Mouse (Mus musculus) gastrocnemius, adult 2 months (tissue): Measurements from ENCODE around the gene Hoxb2. TPM values are rescaled to one million over a fixed set of nuclear protein-coding genes. Genes with fewer than 3 reads are reported as not detected.

ENCODE experiments used
- DNase-seq: peaks from one replicate; pipeline ENCODE4 v3.0.0; 2022
- H3K27ac ChIP-seq: fragments of 200-600 bp; 2 replicates; pipeline ENCODE4 v1.8.1; 2022; ENCODE audit warnings: mild to moderate bottlenecking
- H3K4me3 ChIP-seq: fragments of 200-600 bp; 2 replicates; pipeline ENCODE4 v1.8.1; 2022; ENCODE audit warnings: mild to moderate bottlenecking, moderate library complexity
- CTCF ChIP-seq: fragments of 200-600 bp; IDR thresholded peaks from 2 replicates; pipeline ENCODE4 v1.8.1; 2022; ENCODE audit warnings: antibody characterized with exemption, mild to moderate bottlenecking, moderate library complexity
- intact Hi-C: fragments of 180-260 bp; cut with DNase I; formaldehyde crosslinking; loops from one replicate; pipeline ENCODE4 v1.15.1; 2025
- total RNA-seq, 2 experiments: library from RNA; stranded (reverse); gene quantifications; 2 replicates each; pipeline ENCODE4 v1.2.3; 2021

Hoxb2 gene
- total RNA-seq, 2 experiments from 2014 or later, result 0.15 to 0.20 TPM

DNA sequence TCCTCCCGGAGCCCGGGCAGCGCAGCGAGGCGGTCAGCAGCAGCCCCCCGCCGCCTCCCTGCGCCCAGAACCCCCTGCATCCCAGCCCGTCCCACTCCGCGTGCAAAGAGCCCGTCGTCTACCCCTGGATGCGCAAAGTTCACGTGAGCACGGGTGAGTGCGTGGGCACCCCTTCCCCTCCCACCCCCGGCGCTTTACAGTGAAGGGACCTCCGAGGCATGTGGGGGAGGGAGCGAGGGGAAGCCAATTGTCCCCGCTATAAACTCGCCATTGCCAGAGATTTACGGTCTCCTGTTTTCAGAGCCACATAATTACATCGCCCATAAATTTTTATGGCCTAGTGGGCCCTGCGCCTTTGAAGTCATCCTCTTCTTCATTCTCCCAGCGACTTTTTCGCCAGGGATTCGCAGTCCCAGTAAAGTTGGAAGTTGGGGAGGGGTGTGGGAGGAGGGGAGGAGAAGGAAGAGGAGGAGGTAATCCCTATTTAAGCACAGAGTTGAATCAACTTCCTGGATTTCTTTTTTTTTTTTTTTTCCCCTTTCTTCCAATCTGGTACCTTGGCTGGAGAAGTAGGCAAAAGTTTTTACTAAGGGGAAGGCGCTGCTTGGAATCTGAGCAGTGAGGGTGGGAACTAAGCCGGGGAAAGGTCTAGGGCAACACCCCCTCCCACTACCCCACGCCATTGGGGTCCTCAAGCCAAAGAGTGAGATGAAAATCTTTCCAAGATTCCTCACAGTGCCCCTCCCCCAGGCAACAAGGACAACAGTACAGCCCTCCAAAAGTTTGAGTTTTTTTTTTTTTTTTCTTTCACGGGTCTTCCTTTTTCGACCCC, 31.0 kb upstream of the Hoxb2 start:
- intact Hi-C loops, result no loop called here
- peak overlapping the region; percentile 75 for H3K4me3 ChIP-seq

DNA sequence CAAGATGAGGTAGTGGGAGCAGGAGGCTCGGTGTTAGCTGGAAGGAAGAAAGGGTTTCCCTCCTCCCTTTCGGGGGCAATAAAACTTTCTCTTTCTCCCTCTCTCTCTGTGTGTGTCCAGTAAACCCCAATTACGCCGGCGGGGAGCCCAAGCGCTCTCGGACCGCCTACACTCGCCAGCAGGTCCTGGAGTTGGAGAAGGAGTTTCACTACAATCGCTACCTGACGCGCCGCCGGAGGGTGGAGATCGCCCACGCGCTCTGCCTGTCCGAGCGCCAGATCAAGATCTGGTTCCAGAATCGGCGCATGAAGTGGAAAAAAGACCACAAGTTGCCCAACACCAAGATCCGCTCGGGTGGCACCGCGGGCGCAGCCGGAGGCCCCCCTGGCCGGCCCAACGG, 30.4 kb upstream of the Hoxb2 start:
- intact Hi-C loops, result no loop called here
- no peak for DNase-seq
- peak overlapping the region; percentile 75 for H3K4me3 ChIP-seq
- peak overlapping the region; percentile 38; the same call in 1 of the 2 replicates for H3K27ac ChIP-seq
- no peak for TF ChIP-seq CTCF

More for the DNA sequence above, 31.0 kb upstream of the Hoxb2 start:
- no peak for DNase-seq
- peak overlapping the region; percentile 78 for H3K27ac ChIP-seq
- no peak for TF ChIP-seq CTCF

DNA sequence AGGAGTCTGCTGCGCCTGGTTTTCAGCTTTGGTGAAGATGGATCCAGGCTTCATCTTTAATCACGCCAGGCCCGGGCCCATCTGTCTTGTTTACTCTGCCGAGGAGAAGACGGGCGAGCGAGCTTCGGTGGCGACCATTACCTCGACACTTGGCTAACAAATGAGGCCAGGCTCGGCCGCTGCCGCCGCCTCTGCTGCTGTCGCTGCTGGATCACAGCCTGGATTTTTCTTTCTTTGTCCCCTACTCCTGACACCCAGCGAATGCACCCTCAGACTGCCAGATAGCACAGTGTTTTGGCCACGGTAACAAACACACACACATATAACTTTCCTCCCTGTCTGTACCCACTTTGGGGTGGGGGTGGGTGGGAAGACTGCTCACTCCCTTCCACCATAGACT, 29.6 kb upstream of the Hoxb2 start:
- Histone ChIP-seq H3K27ac (no peak overlapping the region), H3K4me3 (no peak overlapping the region)
- TF ChIP-seq CTCF, result no peak
- no peak for DNase-seq
- intact Hi-C loops, result no loop called here

DNA sequence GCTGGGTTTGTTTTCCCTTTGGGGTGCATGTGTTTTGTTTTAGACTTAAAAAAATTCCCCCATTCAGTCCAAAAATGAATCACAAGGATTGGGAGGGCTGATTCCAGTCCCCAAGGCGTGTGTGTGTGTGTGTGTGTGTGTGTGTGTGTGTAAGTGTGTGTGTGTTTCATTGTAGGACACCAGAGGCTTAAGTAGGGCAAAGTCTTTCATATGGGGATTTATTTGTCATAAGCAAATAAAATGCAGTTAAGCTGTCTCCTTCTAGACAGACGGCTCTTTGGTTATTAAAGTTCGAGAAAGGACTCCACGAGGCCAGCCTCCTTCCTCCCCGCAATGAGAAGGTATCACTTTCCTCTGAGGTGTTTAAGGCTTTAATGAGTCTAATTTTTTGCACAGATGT, 28.5 kb upstream of the Hoxb2 start:
- intact Hi-C loops, result no loop called here
- TF ChIP-seq CTCF, result no peak
- no peak for DNase-seq
- Histone ChIP-seq H3K27ac (no peak overlapping the region), H3K4me3 (no peak overlapping the region)

DNA sequence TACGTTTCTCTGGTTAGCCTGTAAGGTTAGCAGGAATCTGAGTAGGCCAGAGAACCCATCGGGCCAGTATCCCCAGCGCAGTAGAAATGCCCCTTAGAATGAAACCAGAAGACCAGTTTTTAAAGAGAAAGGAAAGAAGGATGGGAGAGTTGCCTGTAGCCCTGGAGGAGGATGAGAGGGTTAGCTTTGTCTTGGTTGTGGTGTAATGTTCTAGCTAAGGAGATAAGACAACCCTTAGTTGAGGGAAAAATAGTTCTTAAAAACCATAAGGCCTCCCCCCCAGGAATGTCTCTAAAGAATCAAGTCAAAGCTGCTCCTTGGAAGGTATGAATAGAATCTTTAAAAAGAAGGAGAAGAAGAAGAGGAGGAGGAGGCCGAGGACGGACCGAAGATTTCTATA, 27.6 kb upstream of the Hoxb2 start:
- TF ChIP-seq CTCF, result no peak
- no peak overlapping the region for H3K4me3 ChIP-seq
- no peak overlapping the region for H3K27ac ChIP-seq
- intact Hi-C loops, result no loop called here
- no peak for DNase-seq

DNA sequence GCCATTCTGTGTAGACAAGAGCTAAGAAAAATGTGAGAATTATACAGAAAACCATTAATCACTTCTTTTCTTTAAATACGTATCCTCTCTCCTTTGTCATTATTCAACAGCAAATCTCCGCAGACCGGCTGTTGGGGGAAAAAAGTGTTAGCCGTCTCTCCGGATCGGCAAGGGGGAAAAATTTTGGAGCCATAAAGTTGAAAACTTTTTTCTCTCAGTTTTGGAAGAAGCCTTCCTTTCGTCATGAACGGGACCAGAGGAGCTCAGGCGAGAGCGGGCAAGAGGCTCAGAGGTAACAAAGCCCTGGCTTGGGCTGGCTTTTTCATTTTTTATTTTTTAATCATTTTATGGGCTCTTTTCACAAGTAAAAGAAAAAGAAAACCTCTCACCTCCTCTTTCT, 27.2 kb upstream of the Hoxb2 start, which contains the start of gene Hoxb3:
Hoxb3 (plus strand) TSS at position 173 of the 400 bp plus-strand sequence.
- Histone ChIP-seq H3K4me3 (no peak within 1 kb of the TSS), H3K27ac (no peak within 1 kb of the TSS)
- TF ChIP-seq CTCF, result no peak

DNA sequence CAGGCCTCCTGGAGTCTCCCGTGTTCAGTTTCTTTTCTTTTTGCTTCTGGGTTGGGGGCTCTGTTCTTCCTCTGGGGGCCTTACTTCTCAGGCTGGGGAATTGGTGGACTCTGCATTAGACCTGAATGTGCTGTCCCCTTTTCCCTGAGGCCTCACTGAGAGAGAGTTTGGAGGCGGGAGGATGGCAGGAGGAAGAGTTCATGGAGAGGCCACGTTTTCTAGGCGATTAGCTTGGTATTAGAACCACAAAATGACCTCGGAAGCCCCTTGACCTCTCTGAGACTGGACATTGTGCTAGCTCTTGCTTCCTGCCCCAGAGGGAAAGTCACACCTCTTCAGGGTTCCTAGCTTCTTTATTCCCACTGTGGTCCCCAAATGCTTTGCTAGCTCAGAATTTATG, 26.2 kb upstream of the Hoxb2 start:
- Histone ChIP-seq H3K4me3 (no peak overlapping the region), H3K27ac (no peak overlapping the region)
- intact Hi-C loops, result no loop called here
- no peak for DNase-seq
- no peak for TF ChIP-seq CTCF

More for the DNA sequence above, 27.2 kb upstream of the Hoxb2 start, which contains the start of gene Hoxb3:
- no peak for DNase-seq
- intact Hi-C loops, result no loop called here

DNA sequence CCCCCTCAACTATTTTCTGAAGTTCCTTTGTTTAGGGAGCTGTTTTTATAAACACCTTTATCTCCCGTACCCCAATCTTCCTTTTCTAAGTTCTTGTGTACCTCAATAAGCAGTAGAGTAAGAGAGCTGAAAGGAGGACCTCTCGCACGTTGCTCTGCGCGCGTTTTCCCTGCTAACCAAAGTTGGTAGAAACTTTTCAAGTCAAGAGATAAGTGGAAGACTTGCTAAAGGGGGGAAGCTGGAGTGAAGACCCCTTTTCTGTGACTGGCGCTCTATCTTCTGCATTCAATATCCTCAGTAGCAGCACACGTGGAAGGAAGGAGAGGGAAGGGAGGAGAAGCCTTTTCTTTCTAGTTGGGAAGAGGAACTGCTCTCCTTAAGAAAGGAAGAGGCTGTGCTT, 25.4 kb upstream of the Hoxb2 start:
- TF ChIP-seq CTCF, result no peak
- intact Hi-C loops, result no loop called here
- H3K4me3 ChIP-seq, result no peak overlapping the region
- no peak for DNase-seq
- H3K27ac ChIP-seq, result no peak overlapping the region

DNA sequence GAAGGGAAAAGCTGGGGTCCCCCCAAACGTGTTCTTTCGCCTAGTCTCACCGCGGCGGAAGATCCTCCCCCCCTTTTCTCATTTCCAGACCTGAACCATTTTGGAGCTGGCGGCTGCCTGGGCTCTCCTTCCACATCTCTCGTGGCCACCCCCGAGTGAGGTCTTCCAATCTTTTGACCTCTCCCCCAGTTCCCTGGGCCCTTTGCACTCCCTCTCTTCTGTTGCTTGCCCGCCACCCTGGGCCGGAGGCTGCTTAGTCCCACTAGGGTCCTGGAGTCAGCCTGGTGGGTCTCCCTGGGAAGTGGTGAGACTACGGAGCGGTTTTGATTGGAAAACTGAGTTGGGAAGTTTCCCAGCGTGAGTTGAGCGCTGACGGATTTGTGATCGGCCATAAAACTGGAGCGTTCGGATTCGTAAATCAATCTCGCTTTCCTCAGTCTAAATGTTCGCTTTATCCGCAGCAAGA, 24.5 kb upstream of the Hoxb2 start:
- intact Hi-C loops, result no loop called here
- Histone ChIP-seq H3K27ac (no peak overlapping the region), H3K4me3 (no peak overlapping the region)
- TF ChIP-seq CTCF, result no peak
- no peak for DNase-seq

DNA sequence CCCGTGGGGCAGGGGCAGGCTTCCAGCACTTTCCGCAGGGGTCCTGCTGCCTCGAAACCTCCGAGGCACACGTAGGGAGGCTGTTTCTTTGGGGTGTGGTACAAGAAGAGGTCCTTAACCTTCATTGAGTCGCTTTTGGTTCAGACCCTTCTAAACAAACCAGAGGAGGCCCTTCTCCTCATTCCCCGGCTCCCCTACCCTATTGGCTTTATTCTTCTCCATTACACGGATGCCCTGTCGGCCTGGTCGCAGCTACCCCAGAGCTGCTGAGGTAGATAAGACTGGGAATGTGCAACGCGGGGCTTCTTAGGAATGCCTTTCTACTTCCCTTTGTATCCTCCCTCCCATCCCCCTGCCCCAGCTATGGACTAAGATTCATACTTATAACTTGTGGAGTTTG, 23.6 kb upstream of the Hoxb2 start:
- intact Hi-C loops, result no loop called here
- no peak overlapping the region for H3K4me3 ChIP-seq
- no peak for TF ChIP-seq CTCF
- no peak overlapping the region for H3K27ac ChIP-seq
- DNase-seq, result no peak

DNA sequence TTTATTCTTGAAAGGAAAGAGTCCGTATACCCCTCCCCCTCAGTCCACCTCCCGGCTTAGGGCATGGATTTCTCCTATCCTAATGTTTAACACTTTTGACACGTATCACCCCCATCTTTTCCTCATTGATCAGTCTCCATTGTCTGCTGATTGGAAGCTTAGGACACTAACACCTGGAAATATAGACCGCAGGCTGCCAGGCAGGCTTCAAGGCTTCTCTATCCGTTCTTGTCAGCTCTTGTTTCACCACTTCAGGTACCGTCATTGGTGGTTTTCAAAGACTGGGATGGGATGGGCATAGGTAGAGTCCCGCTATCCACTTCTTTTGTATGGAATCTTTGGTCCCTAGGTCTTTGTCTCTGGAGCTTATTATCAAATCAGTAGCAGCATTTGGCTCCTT, 23.2 kb upstream of the Hoxb2 start:
- TF ChIP-seq CTCF, result no peak
- H3K27ac ChIP-seq, result no peak overlapping the region
- no peak overlapping the region for H3K4me3 ChIP-seq
- DNase-seq, result no peak
- intact Hi-C loops, result no loop called here

DNA sequence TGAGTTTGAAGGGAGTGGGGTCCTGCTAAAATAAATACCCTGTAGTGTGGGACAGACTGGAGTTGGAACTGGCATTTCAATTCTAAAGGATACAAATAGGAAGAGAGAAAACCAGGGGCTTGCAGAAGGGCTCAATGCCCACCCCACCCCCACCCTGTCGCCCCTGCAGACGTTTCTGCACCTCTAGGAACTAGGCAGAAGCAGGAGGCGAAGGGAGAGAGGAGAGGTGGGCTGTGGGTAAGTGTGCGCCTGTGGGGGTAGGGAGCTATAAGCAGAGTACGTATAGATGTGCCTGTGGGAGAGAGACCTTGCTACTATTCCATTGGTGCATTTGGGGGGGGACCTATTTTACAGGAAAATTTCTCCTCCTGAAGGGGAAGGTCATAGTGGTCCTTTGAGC, 22.6 kb upstream of the Hoxb2 start:
- intact Hi-C loops, result no loop called here
- no peak overlapping the region for H3K4me3 ChIP-seq
- H3K27ac ChIP-seq, result no peak overlapping the region
- TF ChIP-seq CTCF, result no peak
- DNase-seq, result no peak

DNA sequence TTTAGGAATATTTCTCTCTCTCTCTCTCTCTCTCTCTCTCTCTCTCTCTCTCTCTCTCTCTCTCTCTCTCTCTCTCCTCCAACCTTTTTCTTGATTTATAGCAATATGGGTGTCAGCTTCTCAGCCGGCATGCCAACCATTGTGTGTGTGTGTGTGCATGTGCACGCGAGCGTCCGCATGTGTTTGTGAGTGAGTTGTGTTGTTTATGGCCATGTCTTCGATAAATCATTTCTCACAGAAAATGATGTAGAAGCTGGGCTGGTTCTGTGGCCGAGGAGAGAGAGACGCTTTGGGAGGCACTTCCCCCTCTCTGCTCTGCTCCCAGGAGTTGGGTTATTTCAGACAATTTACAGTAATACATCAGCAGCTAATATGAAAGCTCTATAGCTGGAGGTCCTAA, 21.7 kb upstream of the Hoxb2 start:
- intact Hi-C loops, result no loop called here
- H3K27ac ChIP-seq, result no peak overlapping the region
- no peak for TF ChIP-seq CTCF

DNA sequence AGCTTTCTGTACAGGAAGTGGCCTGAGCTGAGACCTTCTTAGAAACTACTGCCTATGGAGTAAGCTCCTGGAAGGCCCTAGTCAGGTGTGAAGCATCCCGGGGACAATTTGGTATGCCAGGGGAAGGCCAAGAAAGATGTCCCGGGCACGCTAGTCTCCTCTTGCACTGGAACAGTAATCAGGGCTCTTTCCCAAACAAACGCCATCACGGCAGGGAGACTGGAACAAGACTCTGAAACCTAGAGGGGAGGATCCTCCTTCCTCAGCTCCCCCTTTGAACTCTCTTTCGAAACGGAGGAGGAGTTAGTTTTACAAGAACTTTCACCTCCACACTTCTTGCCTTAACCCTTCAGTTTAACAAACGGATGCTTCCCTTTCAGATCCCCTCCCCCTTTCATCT, 18.2 kb upstream of the Hoxb2 start:
- intact Hi-C loops, result no loop called here
- TF ChIP-seq CTCF, result no peak
- no peak for DNase-seq
- H3K27ac ChIP-seq, result no peak overlapping the region
- H3K4me3 ChIP-seq, result no peak overlapping the region

More for the DNA sequence above, 21.7 kb upstream of the Hoxb2 start:
- DNase-seq, result no peak
- H3K4me3 ChIP-seq, result no peak overlapping the region
